Mouse (Mus musculus) thymus, adult 18-20 months (tissue): ENCODE measurements around the gene Methig1.

Source experiments
- DNase-seq, 2 experiments: peaks; one replicate each; pipeline ENCODE4 v3.0.0; 2022; ENCODE audit warnings: mixed read lengths in 2 of 2

The Methig1 gene

GRCm38 (mm10) chr15:100424396-100425122, 71.6 kb downstream of the Methig1 start, which contains the start of gene Slc11a2:
Gene Slc11a2 (minus strand): TSS chr15:100425072.
- DNase-seq, result no peak

GRCm38 (mm10) chr15:100428296-100428905, 75.5 kb downstream of the Methig1 start:
- DNase-seq, result no peak

- no peak for DNase-seq
Observed at GRCm38 (mm10) chr15:100429959-100430565, 77.1 kb downstream of the Methig1 start.

- DNase-seq, result no peak
Observed at GRCm38 (mm10) chr15:100433234-100433633, 80.3 kb downstream of the Methig1 start.
